Mouse (Mus musculus) cortical plate, adult 2 months (tissue): ENCODE results near the gene St3gal5.

Experiments used
- CTCF ChIP-seq: fragments of 200-500 bp; IDR thresholded peaks from 2 replicates; pipeline ENCODE4 v1.5.1; 2011; ENCODE audit warnings: mild to moderate bottlenecking, control low read depth, low read length; ENCODE audit not compliant: insufficient read depth; ENCODE audit errors: extremely low read depth
- POLR2A ChIP-seq: fragments of 200-500 bp; IDR thresholded peaks from 2 replicates; pipeline ENCODE4 v1.6.1; 2011; ENCODE audit warnings: mild to moderate bottlenecking, low read length, control low read depth; ENCODE audit not compliant: insufficient read depth; ENCODE audit errors: extremely low read depth

DNA sequence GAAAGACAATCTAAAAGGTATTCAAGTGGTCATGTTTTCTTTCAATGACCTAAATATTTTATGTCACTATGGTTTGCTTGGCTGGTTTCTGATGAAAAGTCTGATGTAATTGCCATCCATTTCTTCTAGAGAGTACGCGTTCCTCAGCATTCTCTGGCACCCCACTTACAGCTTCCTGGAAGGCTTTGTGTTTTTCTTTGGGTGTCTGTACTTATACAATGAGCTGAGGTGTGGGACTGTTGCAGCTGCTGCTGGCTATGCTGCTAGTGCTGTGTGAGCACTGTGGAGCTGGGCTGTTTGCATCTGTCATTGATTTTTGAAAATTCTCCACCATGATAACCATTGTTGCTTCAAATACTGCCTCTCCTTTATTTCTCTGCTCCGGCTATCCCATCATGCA lies 81.6 kb downstream of the St3gal5 start:
- TF ChIP-seq CTCF (no peak), POLR2A (no peak)
